Mouse (Mus musculus): ENCODE measurements around the gene Phkb.

- TF ChIP-seq CHD2 (IDR thresholded peaks at IDR 0.05; ENCODE audit: low read length) (no peak), RCOR1 (IDR thresholded peaks at IDR 0.05; ENCODE audit: low read depth, low read length) (no peak), ZMIZ1 (IDR thresholded peaks at IDR 0.05; ENCODE audit: low read depth, low read length) (no peak), USF2 (IDR thresholded peaks at IDR 0.05; ENCODE audit: borderline replicate concordance in 1 of 2, insufficient read depth in 1 of 2, low read depth in 1 of 2, low read length in 2 of 2) (no peak), USF1 (IDR thresholded peaks at IDR 0.05; ENCODE audit: low read depth, low read length) (no peak), CTCF (IDR thresholded peaks at IDR 0.05 in 2 of 3, conservative IDR thresholded peaks at IDR 0.05 in 1 of 3; ENCODE audit: control insufficient read depth in 1 of 3, insufficient read depth in 1 of 3, low read depth in 2 of 3, low read length in 3 of 3, poor library complexity in 1 of 3, severe bottlenecking in 1 of 3) (no peak), EP300 (IDR thresholded peaks at IDR 0.05; ENCODE audit: low read depth in 1 of 2, low read length in 2 of 2) (no peak), E2F4 (IDR thresholded peaks at IDR 0.05; ENCODE audit: borderline replicate concordance, low read depth, low read length) (no peak), TCF12 (IDR thresholded peaks at IDR 0.05; ENCODE audit: low read depth, low read length) (no peak), NELFE (IDR thresholded peaks at IDR 0.05; ENCODE audit: low read depth, low read length) (no peak)
Observed at GRCm38 (mm10) chr8:85813621-85814020, 27.1 kb upstream of the Phkb start.

Data from MEL (cell line).